Mouse (Mus musculus): ENCODE data around the gene Olfr981.
"Not testable (repeated sequence)": the region's sequence is repeated elsewhere in the genome, so short reads cannot be mapped to it uniquely, and the experiment has no call there.

Gene Olfr981

GRCm38 (mm10) chr9:40021164-40021563, at the start of gene Olfr981:
Gene Olfr981, plus strand, starts transcription at chr9:40021464.
- no peak for DNase-seq (ENCODE audit: low spot score)

GRCm38 (mm10) chr9:39976581-39977145, 44.6 kb upstream of the Olfr981 start:
- not testable (repeated sequence) for DNase-seq (ENCODE audit: low spot score)

GRCm38 (mm10) chr9:39991813-39992212, 29.5 kb upstream of the Olfr981 start, which contains the start of gene Olfr978:
Gene Olfr978, plus strand, starts transcription at chr9:39992113.
- DNase-seq (ENCODE audit: low spot score) = no peak

GRCm38 (mm10) chr9:40003365-40003764, 17.9 kb upstream of the Olfr981 start, which contains the start of gene Olfr979:
Gene Olfr979, minus strand, starts transcription at chr9:40003465.
- no peak for DNase-seq (ENCODE audit: low spot score)

GRCm38 (mm10) chr9:40009482-40009881, 11.8 kb upstream of the Olfr981 start, which contains the start of gene Olfr980:
Gene Olfr980, minus strand, starts transcription at chr9:40009582.
- no peak for DNase-seq (ENCODE audit: low spot score)

GRCm38 (mm10) chr9:40050138-40050537, 28.9 kb downstream of the Olfr981 start:
- no peak for DNase-seq (ENCODE audit: low spot score)

GRCm38 (mm10) chr9:40073529-40073928, 52.3 kb downstream of the Olfr981 start, which contains the start of gene Olfr982:
Gene Olfr982, plus strand, starts transcription at chr9:40073829.
- DNase-seq (ENCODE audit: low spot score) = no peak
